Mouse (Mus musculus) brain, embryonic 14.5 days (tissue): ENCODE results near the gene Wipf2.
A peak's percentile ranks its signal among the peaks of the same experiment; 100 is the strongest.
"Not testable (repeated sequence)": the region's sequence is repeated elsewhere in the genome, so short reads cannot be mapped to it uniquely, and the experiment has no call there.

Experiments
- CTCF ChIP-seq: fragments of 200-500 bp; IDR thresholded peaks from 2 replicates; pipeline ENCODE4 v1.5.1; 2012; ENCODE audit warnings: inconsistent platforms, mild to moderate bottlenecking, moderate library complexity, borderline replicate concordance; ENCODE audit not compliant: insufficient read depth, insufficient read length; ENCODE audit errors: extremely low read depth
- POLR2A ChIP-seq: fragments of 200-500 bp; IDR thresholded peaks from 2 replicates; pipeline ENCODE4 v1.6.1; 2012; ENCODE audit warnings: mild to moderate bottlenecking, inconsistent platforms, borderline replicate concordance; ENCODE audit not compliant: poor library complexity, insufficient read depth, insufficient read length, severe bottlenecking; ENCODE audit errors: extremely low read depth

- peak; percentile 37; the same call in 1 of the 2 replicates for TF ChIP-seq CTCF
- TF ChIP-seq POLR2A = not testable (repeated sequence)
Observed at GRCm38 (mm10) chr11:98916376-98916775, 52.9 kb downstream of the Wipf2 start.
